In genomic region chr7:101584271-101584670, GRCm38 (mm10) we compare ENCODE assay signal across 32 mouse cellular contexts. TPM values are rescaled to one million over a fixed set of nuclear protein-coding genes. Genes with fewer than 3 reads are reported as not detected.
"Had no signal": no experiment of that assay in that cellular context is flagged by ENCODE, and none has a peak within 500 bp of the region (broad histone marks: within the 10 kb centered on the region; RNA-seq: fewer than 3 reads in every experiment).

No protein-coding gene starts in this region.

RNA-seq across cellular contexts. Expression of gene Art2b, which starts 1.1 kb away (rescaled TPM):
- total RNA-seq: gastrocnemius, adult 2 months; gastrocnemius, postnatal 10 days; gastrocnemius, postnatal 25 days; gastrocnemius, postnatal 4 days; heart, adult 8-10 months; heart, postnatal 10 days; heart, postnatal 25 days; heart, postnatal 4 days; hindbrain, postnatal 0 days; layer of hippocampus, adult 18-20 months; layer of hippocampus, adult 8-10 months; layer of hippocampus, postnatal 14 days; layer of hippocampus, postnatal 36 days; left cerebral cortex, adult 18-20 months; left cerebral cortex, adult 8-10 months; left cerebral cortex, postnatal 10 days; left cerebral cortex, postnatal 25 days; left cerebral cortex, postnatal 4 days had no signal
- polyA plus RNA-seq: frontal cortex, adult 2 months; heart, embryonic 10.5 days; heart, embryonic 12.5 days; heart, embryonic 14.5 days; hindbrain, embryonic 11.5 days; hindbrain, embryonic 13.5 days; hindbrain, embryonic 15.5 days; hindbrain, postnatal 0 days; kidney, embryonic 15.5 days; kidney, postnatal 0 days; limb, embryonic 11.5 days; limb, embryonic 13.5 days; limb, embryonic 15.5 days; liver, embryonic 11.5 days; liver, embryonic 13.5 days had no signal
